In genomic region chr12:29136850-29137268, GRCm38 (mm10) we compare ENCODE assay signal across 7 mouse cellular contexts.
DNase-seq lines count a peak whose midpoint lies in the region; ATAC-seq and TF ChIP-seq lines count a peak whose summit lies in the region.

No protein-coding gene starts in this region.

- H3K4me2 ChIP-seq in forebrain, embryonic 16.5 days (ENCODE audit: low read length): no peak overlapping the region
- no peak overlapping the region for H3K4me2 ChIP-seq in hindbrain, embryonic 14.5 days (replicated peaks)
- H3K4me2 ChIP-seq in stomach, embryonic 14.5 days (replicated peaks; ENCODE audit: low read depth, low read length): no peak overlapping the region

- TF ChIP-seq POLR2A in thymus, adult 2 months (IDR thresholded peaks at IDR 0.05; ENCODE audit: control insufficient read depth, extremely low read depth, insufficient read depth, low read length, poor library complexity): no peak

- intact Hi-C loops in left cerebral cortex, postnatal 36 days (cut with DNase I): loop anchor here (10.0 kb wide), 1 partner anchor 432 kb away; no protein-coding TSS in a partner anchor

- peaks cover 33% of the 10 kb centered on the region for H3K4me1 ChIP-seq in forebrain, embryonic 16.5 days (replicated peaks; ENCODE audit: control insufficient read depth, insufficient read depth, low read length)
- peaks cover 36% of the 10 kb centered on the region for H3K4me1 ChIP-seq in hindbrain, embryonic 14.5 days (replicated peaks; ENCODE audit: control insufficient read depth, insufficient read depth, low read length)
- H3K4me1 ChIP-seq in stomach, embryonic 14.5 days (ENCODE audit: control insufficient read depth, insufficient read depth, low read length): no peaks in the 10 kb centered on the region
- no peaks in the 10 kb centered on the region for H3K4me1 ChIP-seq in thymus, adult 2 months (replicated peaks; ENCODE audit: control insufficient read depth, insufficient read depth, low read length)

- H3K9me3 ChIP-seq in forebrain, embryonic 16.5 days (ENCODE audit: control insufficient read depth, low read length): no peaks in the 10 kb centered on the region
- H3K9me3 ChIP-seq in hindbrain, embryonic 14.5 days (ENCODE audit: control insufficient read depth, low read length): no peaks in the 10 kb centered on the region
- no peaks in the 10 kb centered on the region for H3K9me3 ChIP-seq in stomach, embryonic 14.5 days (ENCODE audit: control insufficient read depth, low read depth, low read length)

- H3K9ac ChIP-seq in forebrain, embryonic 16.5 days (replicated peaks; ENCODE audit: low read depth, low read length): no peak overlapping the region
- no peak overlapping the region for H3K9ac ChIP-seq in hindbrain, embryonic 14.5 days
- H3K9ac ChIP-seq in stomach, embryonic 14.5 days (replicated peaks; ENCODE audit: low read depth, low read length): no peak overlapping the region

- H3K36me3 ChIP-seq in forebrain, embryonic 16.5 days (ENCODE audit: control insufficient read depth, insufficient read depth): no peaks in the 10 kb centered on the region
- no peaks in the 10 kb centered on the region for H3K36me3 ChIP-seq in hindbrain, embryonic 14.5 days (replicated peaks; ENCODE audit: control insufficient read depth, insufficient read depth)
- no peaks in the 10 kb centered on the region for H3K36me3 ChIP-seq in stomach, embryonic 14.5 days (ENCODE audit: control insufficient read depth, insufficient read depth, low read length)
- no peaks in the 10 kb centered on the region for H3K36me3 ChIP-seq in thymus, adult 2 months (ENCODE audit: control insufficient read depth, insufficient read depth, low read length)

- TF ChIP-seq CTCF in thymus, adult 2 months (IDR thresholded peaks at IDR 0.05; ENCODE audit: borderline replicate concordance, control insufficient read depth, extremely low read depth, insufficient read depth, low read length, poor library complexity): no peak

- peak; percentile 84 to 85 for DNase-seq in adrenal gland, adult (ENCODE audit: inconsistent age in 2 of 2, low spot score in 1 of 2)
- DNase-seq in adrenal gland, postnatal 14 days: peak; percentile 82
- peak; percentile 77 for DNase-seq in hindbrain, embryonic 14.5 days (ENCODE audit: low spot score)
- peak; percentile 63 to 70 for DNase-seq in left cerebral cortex, postnatal 36 days (ENCODE audit: low spot score in 2 of 2)
- no peak for DNase-seq in thymus, adult 2 months

- no peak overlapping the region for H3K4me3 ChIP-seq in forebrain, embryonic 16.5 days (replicated peaks; ENCODE audit: low read length)
- no peak overlapping the region for H3K4me3 ChIP-seq in hindbrain, embryonic 14.5 days (replicated peaks; ENCODE audit: low read length)
- H3K4me3 ChIP-seq in stomach, embryonic 14.5 days (ENCODE audit: low read depth, low read length): no peak overlapping the region
- H3K4me3 ChIP-seq in thymus, adult 2 months (ENCODE audit: control insufficient read depth, insufficient read depth, low read length): no peak overlapping the region

- peak overlapping the region; percentile 78 for H3K27ac ChIP-seq in forebrain, embryonic 16.5 days (ENCODE audit: low read length)
- H3K27ac ChIP-seq in hindbrain, embryonic 14.5 days: peak overlapping the region; percentile 73
- no peak overlapping the region for H3K27ac ChIP-seq in stomach, embryonic 14.5 days (ENCODE audit: low read length)
- no peak overlapping the region for H3K27ac ChIP-seq in thymus, adult 2 months (ENCODE audit: control insufficient read depth, insufficient read depth, low read length)

- no peaks in the 10 kb centered on the region for H3K27me3 ChIP-seq in forebrain, embryonic 16.5 days (replicated peaks; ENCODE audit: control insufficient read depth, insufficient read depth, low read length)
- H3K27me3 ChIP-seq in hindbrain, embryonic 14.5 days (ENCODE audit: control insufficient read depth, insufficient read depth, low read length): no peaks in the 10 kb centered on the region
- H3K27me3 ChIP-seq in stomach, embryonic 14.5 days (ENCODE audit: control insufficient read depth, insufficient read depth, low read length): no peaks in the 10 kb centered on the region
- H3K27me3 ChIP-seq in thymus, adult 2 months (ENCODE audit: control insufficient read depth, insufficient read depth, low read length): no peaks in the 10 kb centered on the region

- ATAC-seq in forebrain, embryonic 16.5 days: peak; percentile 91
- ATAC-seq in hindbrain, embryonic 14.5 days (ENCODE audit: low FRiP score): peak; percentile 83
- peak; percentile 34; the same call in 1 of the 2 replicates for ATAC-seq in stomach, embryonic 14.5 days (ENCODE audit: insufficient number of reproducible peaks, insufficient read depth, low FRiP score, low read depth)

- 12% methylated on average over 5 of the region's 5 CpGs for WGBS in forebrain, embryonic 16.5 days
- WGBS in hindbrain, embryonic 14.5 days: 33% methylated on average over 5 of the region's 5 CpGs
- 66% methylated on average over 5 of the region's 5 CpGs for WGBS in stomach, embryonic 14.5 days
- WGBS in thymus, adult 2 months: 89% methylated on average over 5 of the region's 5 CpGs

Comparison
In these comparisons a context has a peak if more than half of its experiments do, and no peak if none do; other contexts are left out.
1. ATAC-seq: peak in every context shown above with its lines; median percentile 91 in forebrain, embryonic 16.5 days; 83 in hindbrain, embryonic 14.5 days; 34 in stomach, embryonic 14.5 days.
2. H3K27ac ChIP-seq: peak in forebrain, embryonic 16.5 days (single experiment) and hindbrain, embryonic 14.5 days (single experiment); none in stomach, embryonic 14.5 days (single experiment) and thymus, adult 2 months (single experiment).